Mouse (Mus musculus): ENCODE results near the gene Prkcq. TPM values are rescaled to one million over a fixed set of nuclear protein-coding genes. Genes with fewer than 3 reads are reported as not detected.

The Prkcq gene
- total and polyA plus RNA-seq, 2 experiments from 2014 or later: 4.8 to 5.2 TPM

DNA sequence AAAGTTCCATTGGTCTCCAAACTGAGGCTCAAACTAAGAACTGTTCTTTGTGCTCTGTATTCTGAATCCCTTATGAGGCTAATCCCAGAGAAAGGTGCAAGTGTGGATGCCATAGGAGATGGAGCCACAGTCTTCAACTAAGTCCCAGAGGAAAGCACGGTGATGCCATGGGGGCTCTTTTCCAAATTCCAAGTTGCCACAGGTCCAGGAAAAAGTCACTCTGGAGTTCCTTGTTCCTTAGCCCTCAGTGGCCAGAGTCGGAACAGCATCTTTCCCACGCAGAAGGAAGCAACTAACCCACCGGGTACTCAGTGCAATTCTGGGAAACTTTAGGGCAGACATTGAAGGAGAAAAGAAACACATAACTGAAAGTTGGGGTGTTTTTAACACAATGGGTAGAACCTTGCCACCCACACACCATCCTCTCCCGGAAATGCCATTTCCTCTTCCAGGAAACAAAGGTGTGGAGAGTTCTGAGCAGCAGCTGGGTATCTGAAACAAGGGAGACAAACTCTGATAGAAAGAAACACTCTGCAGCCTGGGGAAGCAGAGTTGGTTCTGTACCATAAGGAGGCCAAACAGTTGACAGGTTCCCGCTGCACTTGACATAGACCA lies 2.1 kb upstream of the Prkcq start:
- Histone ChIP-seq H3K4me2 (ENCODE audit: low read depth) (no peak overlapping the region), H3K4me3 (ENCODE audit: low read depth, low read length) (no peak overlapping the region), H3K27ac (ENCODE audit: low read depth, low read length) (no peak overlapping the region), H3K4me1 (ENCODE audit: insufficient read depth) (no peaks in the 10 kb centered on the region), H3K27me3 (ENCODE audit: insufficient read depth, low read length) (peaks cover 35% of the 10 kb centered on the region), H3K9me3 (ENCODE audit: low read length) (no peaks in the 10 kb centered on the region), H3K9ac (no peak overlapping the region), H3K36me3 (ENCODE audit: insufficient read depth) (no peaks in the 10 kb centered on the region)
- TF ChIP-seq CTCF (IDR thresholded peaks at IDR 0.05; ENCODE audit: low read depth): no peak
- DNase-seq (no peak), ATAC-seq (no peak)
- 73% methylated on average over 6 of the region's 6 CpGs for WGBS

DNA sequence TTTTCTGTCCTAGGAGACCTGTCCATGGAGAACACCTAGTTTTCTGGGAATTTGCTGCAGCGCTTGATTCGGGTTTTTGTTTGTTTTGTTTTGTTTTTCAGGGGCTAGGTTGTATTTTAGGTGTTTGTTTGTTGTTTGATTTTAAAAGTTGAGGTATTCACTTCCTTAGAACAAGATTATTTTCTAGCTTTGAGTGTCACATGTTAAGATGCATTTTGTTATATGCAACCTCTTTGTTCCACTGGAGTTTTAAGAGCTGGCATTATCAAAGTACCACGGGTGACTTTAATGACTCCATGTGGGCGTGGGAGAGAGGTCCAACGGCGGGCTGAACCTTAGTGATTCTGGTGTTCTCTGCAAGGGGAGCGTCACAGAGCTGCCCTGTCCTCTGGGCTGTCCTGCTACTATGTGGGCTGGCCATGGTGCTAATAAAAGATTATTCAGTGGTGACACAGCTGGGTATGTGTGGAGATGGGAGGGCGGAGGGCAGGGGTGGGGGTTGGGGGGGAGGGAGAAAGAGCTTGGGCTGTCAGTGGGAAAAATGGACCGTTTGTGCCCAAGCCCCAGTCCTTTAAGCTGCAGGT lies 1.0 kb downstream of the Prkcq start:
- H3K9ac ChIP-seq: no peak overlapping the region
- 11% methylated on average over 9 of the region's 9 CpGs for WGBS

DNA sequence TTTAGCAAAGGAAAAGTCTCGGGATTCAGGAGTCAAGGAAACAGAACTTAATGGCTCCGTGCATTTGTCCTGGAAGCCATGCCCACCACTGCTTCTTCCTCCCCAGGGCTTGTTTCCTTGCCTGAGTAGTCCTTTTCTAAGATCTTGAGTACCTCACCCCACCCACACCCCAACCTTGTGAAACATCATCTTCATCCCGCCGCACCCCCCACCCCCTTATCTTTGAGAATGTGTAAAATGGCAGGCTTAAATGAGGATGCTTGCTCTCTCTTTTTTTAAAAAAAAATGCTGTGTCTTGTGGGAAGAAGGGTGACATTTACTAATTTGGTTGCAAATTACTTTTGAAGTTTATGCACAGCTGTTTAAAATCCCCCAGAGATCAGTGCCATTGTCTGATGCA lies 1.6 kb downstream of the Prkcq start:
- Histone ChIP-seq H3K9ac (no peak overlapping the region), H3K27ac (ENCODE audit: low read depth, low read length) (no peak overlapping the region), H3K4me3 (ENCODE audit: low read depth, low read length) (no peak overlapping the region), H3K4me1 (ENCODE audit: insufficient read depth) (no peaks in the 10 kb centered on the region), H3K9me3 (ENCODE audit: low read length) (no peaks in the 10 kb centered on the region), H3K4me2 (ENCODE audit: low read depth) (peak overlapping the region; percentile 26), H3K36me3 (ENCODE audit: insufficient read depth) (no peaks in the 10 kb centered on the region), H3K27me3 (ENCODE audit: insufficient read depth, low read length) (peaks cover 37% of the 10 kb centered on the region)
- WGBS: 30% methylated on average over 4 of the region's 4 CpGs
- TF ChIP-seq CTCF (IDR thresholded peaks at IDR 0.05; ENCODE audit: low read depth): no peak
- ATAC-seq (no peak), DNase-seq (no peak)

More for the DNA sequence above, 1.0 kb downstream of the Prkcq start:
- no peaks in the 10 kb centered on the region for H3K4me1 ChIP-seq (ENCODE audit: insufficient read depth)
- no peaks in the 10 kb centered on the region for H3K36me3 ChIP-seq (ENCODE audit: insufficient read depth)
- H3K4me2 ChIP-seq (ENCODE audit: low read depth): peak overlapping the region; percentile 99
- TF ChIP-seq CTCF (IDR thresholded peaks at IDR 0.05; ENCODE audit: low read depth): no peak
- ATAC-seq: peak; percentile 61
- DNase-seq: no peak
- H3K4me3 ChIP-seq (ENCODE audit: low read depth, low read length): peak overlapping the region; percentile 55
- H3K27me3 ChIP-seq (ENCODE audit: insufficient read depth, low read length): peaks cover 38% of the 10 kb centered on the region
- no peaks in the 10 kb centered on the region for H3K9me3 ChIP-seq (ENCODE audit: low read length)
- no peak overlapping the region for H3K27ac ChIP-seq (ENCODE audit: low read depth, low read length)

DNA sequence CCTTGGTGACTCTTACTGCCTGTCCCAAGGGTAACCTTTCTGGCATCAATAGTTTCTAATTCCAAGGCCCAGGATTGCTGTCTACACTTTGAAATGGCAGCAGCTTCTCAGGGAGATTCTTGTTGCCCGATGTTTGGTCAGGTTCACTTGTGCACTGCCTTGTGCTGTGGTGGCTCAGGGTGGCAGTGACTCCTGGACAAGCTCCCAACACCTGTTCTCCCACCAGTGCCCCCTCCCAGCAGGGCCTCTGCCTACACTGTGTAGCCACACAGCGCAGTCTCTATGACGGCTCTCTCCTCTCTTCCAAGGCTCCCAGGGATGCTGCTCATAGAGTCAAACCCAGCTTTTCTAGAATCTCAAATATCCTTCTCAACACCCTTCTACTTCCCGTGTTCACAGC lies 2.2 kb downstream of the Prkcq start:
- Histone ChIP-seq H3K27me3 (ENCODE audit: insufficient read depth, low read length) (peaks cover 37% of the 10 kb centered on the region), H3K9ac (no peak overlapping the region), H3K36me3 (ENCODE audit: insufficient read depth) (no peaks in the 10 kb centered on the region), H3K9me3 (ENCODE audit: low read length) (no peaks in the 10 kb centered on the region), H3K4me1 (ENCODE audit: insufficient read depth) (no peaks in the 10 kb centered on the region), H3K4me2 (ENCODE audit: low read depth) (no peak overlapping the region), H3K27ac (ENCODE audit: low read depth, low read length) (no peak overlapping the region), H3K4me3 (ENCODE audit: low read depth, low read length) (no peak overlapping the region)
- TF ChIP-seq CTCF (IDR thresholded peaks at IDR 0.05; ENCODE audit: low read depth): no peak
- ATAC-seq (no peak), DNase-seq (no peak)
- 75% methylated on average over 4 of the region's 4 CpGs for WGBS

DNA sequence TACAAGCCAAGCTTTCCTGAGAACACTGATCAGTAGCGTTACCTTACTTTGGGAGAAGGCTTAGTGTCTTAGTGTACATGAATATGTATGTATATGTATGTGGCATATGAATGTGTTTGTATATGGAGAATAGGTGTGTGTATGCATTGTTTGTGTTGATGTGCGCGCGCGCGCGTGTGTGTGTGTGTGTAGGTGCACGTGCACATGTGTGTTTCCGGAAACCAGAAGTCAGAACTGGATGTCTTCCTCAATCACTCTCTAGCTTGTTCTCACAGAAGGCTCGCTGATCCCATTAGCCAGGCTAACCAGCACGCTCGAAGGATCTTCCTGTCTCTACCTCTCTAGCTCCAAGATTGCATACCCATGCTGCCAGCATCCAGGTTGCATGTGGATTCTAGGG lies 6.0 kb downstream of the Prkcq start:
- Histone ChIP-seq H3K4me3 (ENCODE audit: low read depth, low read length) (no peak overlapping the region), H3K36me3 (ENCODE audit: insufficient read depth) (no peaks in the 10 kb centered on the region), H3K9me3 (ENCODE audit: low read length) (no peaks in the 10 kb centered on the region), H3K27ac (ENCODE audit: low read depth, low read length) (no peak overlapping the region), H3K27me3 (ENCODE audit: insufficient read depth, low read length) (peaks cover 19% of the 10 kb centered on the region), H3K9ac (no peak overlapping the region), H3K4me1 (ENCODE audit: insufficient read depth) (no peaks in the 10 kb centered on the region), H3K4me2 (ENCODE audit: low read depth) (no peak overlapping the region)
- 94% methylated on average over 12 of the region's 12 CpGs for WGBS
- DNase-seq (no peak), ATAC-seq (no peak)
- no peak for TF ChIP-seq CTCF (IDR thresholded peaks at IDR 0.05; ENCODE audit: low read depth)

DNA sequence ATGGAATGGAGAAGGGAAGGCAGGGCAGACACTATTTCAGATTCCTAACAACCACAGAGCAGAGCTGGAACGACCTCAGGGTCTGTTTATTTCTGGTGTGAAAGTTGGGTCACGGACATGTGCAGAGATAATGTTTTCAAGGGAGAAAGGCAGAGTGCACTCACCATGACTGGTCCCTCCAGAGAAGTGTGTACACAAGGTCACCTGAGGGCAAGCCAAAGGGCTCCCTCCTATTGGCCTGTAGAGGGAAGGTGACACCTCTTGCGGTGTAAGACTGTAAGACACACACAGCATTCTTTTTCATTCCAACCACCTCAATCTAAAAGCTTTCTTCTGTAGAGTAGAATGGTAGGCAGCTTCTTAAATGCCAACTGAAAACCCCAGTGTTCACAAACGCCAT lies 9.6 kb downstream of the Prkcq start:
- DNase-seq (no peak), ATAC-seq (no peak)
- 85% methylated on average over 4 of the region's 4 CpGs for WGBS
- Histone ChIP-seq H3K4me1 (ENCODE audit: insufficient read depth) (no peaks in the 10 kb centered on the region), H3K27me3 (ENCODE audit: insufficient read depth, low read length) (no peaks in the 10 kb centered on the region), H3K4me3 (ENCODE audit: low read depth, low read length) (no peak overlapping the region), H3K4me2 (ENCODE audit: low read depth) (no peak overlapping the region), H3K27ac (ENCODE audit: low read depth, low read length) (no peak overlapping the region), H3K9ac (no peak overlapping the region), H3K36me3 (ENCODE audit: insufficient read depth) (no peaks in the 10 kb centered on the region), H3K9me3 (ENCODE audit: low read length) (no peaks in the 10 kb centered on the region)
- no peak for TF ChIP-seq CTCF (IDR thresholded peaks at IDR 0.05; ENCODE audit: low read depth)

DNA sequence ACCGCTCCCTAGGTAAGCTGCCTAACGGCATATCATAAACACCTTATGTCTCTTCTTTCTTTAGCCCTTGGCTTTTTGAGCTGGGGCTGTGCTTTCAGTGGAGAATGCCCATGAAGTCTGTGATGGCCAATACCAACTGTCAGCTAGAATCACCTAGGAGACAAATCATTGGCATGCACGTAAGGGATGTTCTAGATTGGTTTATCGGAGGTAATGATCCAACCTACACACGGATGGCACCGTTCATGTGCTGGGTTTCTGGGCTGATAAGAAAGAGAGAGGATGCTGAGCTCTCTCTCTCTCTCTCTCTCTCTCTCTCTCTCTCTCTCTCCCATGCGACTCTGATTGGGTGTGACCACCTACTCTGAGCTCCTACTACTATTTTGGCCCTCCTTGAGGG lies 10.2 kb downstream of the Prkcq start:
- TF ChIP-seq CTCF (IDR thresholded peaks at IDR 0.05; ENCODE audit: low read depth): no peak
- no peak overlapping the region for H3K4me3 ChIP-seq (ENCODE audit: low read depth, low read length)
- WGBS: 94% methylated on average over 7 of the region's 7 CpGs
- H3K27me3 ChIP-seq (ENCODE audit: insufficient read depth, low read length): no peaks in the 10 kb centered on the region
- H3K4me2 ChIP-seq (ENCODE audit: low read depth): no peak overlapping the region
- ATAC-seq: no peak
- no peaks in the 10 kb centered on the region for H3K36me3 ChIP-seq (ENCODE audit: insufficient read depth)
- no peaks in the 10 kb centered on the region for H3K9me3 ChIP-seq (ENCODE audit: low read length)
- no peak overlapping the region for H3K9ac ChIP-seq
- no peak overlapping the region for H3K27ac ChIP-seq (ENCODE audit: low read depth, low read length)
- no peak for DNase-seq
- no peaks in the 10 kb centered on the region for H3K4me1 ChIP-seq (ENCODE audit: insufficient read depth)

Data from forebrain, postnatal 0 days (tissue).